Mouse (Mus musculus): ENCODE data around the gene Vps37c. TPM values are rescaled to one million over a fixed set of nuclear protein-coding genes. Genes with fewer than 3 reads are reported as not detected.

The Vps37c gene
- total RNA-seq, 2 experiments from 2014 or later, result 27.3 to 32.3 TPM

- intact Hi-C loops (cut with DNase I), result no loop called here
- DNase-seq (ENCODE audit: low spot score in 2 of 2), result no peak
These were observed 7.0 kb upstream of the Vps37c start for GRCm38 (mm10) chr19:10681571-10681970.

DNA sequence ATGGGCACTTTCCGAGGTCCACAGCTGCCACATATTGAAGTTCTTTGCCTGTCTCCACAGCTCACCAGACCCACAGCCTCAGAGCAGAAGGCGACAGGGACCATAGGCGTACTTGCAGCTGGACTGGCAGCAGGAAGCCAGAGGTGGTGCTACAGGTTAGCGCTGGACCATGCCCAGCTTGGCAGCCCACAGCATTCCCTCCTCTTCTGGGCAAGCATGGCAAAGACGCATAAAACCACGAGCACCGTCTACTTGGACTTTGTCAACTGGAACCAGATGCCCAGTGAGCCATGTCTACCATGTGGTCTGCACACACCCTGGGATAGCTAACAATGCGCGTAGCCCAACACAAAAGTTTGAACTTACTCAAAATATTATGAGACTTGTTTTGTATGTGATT lies 3.5 kb upstream of the Vps37c start:
- DNase-seq (ENCODE audit: low spot score in 2 of 2), result no peak
- intact Hi-C loops (cut with DNase I), result no loop called here

GRCm38 (mm10) chr19:10685727-10686126 lies 2.8 kb upstream of the Vps37c start:
- DNase-seq (ENCODE audit: low spot score in 2 of 2), result no peak
- intact Hi-C loops (cut with DNase I), result no loop called here

GRCm38 (mm10) chr19:10689470-10690166 lies 1.1 kb downstream of the Vps37c start:
- intact Hi-C loops (cut with DNase I), result loop anchor here (1.0 kb wide), 1 partner anchor 20 kb away; no protein-coding TSS in a partner anchor
- no peak for DNase-seq (ENCODE audit: low spot score in 2 of 2)

DNA sequence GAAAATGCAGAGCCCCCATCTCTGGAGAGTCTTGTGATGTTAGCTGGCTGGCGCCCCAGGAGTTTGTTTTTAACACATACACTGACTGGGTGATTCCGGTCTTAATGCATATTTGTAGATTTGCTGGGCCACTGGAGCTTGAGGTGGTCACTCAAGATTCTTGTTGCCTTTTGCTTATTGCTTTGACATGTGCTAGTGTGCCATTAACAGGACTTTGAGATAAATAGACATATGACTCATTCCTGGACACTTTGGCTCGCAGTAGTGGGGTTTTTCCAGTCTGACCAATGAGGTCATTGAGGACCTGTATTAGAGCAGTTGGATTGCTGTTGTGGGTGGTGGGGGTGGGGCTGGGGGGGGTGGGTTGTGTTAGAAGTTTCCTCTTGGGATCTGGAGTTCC lies 1.8 kb downstream of the Vps37c start:
- DNase-seq (ENCODE audit: low spot score in 2 of 2), result no peak
- intact Hi-C loops (cut with DNase I), result no loop called here

DNA sequence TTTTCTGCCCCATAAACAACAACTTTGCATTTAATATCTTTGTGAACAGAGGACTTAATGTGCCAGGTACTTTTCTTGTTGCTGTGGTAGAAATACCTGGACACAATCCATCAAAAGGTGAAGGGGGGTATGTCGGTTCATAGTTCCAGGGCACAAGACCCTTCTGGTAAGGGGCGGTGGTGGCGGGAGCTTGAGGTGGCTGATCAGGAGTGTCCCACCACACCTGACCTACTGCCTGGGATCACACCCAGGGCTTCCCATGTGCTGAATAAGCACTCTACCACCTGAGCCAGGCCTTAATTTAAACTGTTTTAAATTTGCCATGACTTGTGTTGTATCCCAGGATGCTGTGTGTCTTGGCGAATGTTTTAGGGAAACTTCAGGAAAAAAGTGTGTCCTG lies 2.6 kb downstream of the Vps37c start:
- intact Hi-C loops (cut with DNase I), result no loop called here
- DNase-seq (ENCODE audit: low spot score in 2 of 2), result no peak

- intact Hi-C loops (cut with DNase I), result no loop called here
- no peak for DNase-seq (ENCODE audit: low spot score in 2 of 2)
These were observed 3.1 kb downstream of the Vps37c start for GRCm38 (mm10) chr19:10691660-10692059.

GRCm38 (mm10) chr19:10692361-10692760 lies 3.8 kb downstream of the Vps37c start:
- DNase-seq (ENCODE audit: low spot score in 2 of 2), result no peak
- intact Hi-C loops (cut with DNase I), result no loop called here

- no peak for DNase-seq (ENCODE audit: low spot score in 2 of 2)
- intact Hi-C loops (cut with DNase I), result no loop called here
These were observed 5.6 kb downstream of the Vps37c start for GRCm38 (mm10) chr19:10693926-10694682.

- DNase-seq (ENCODE audit: low spot score in 2 of 2), result no peak
These were observed 7.3 kb downstream of the Vps37c start for GRCm38 (mm10) chr19:10695801-10696200.

GRCm38 (mm10) chr19:10698131-10698991 lies 9.8 kb downstream of the Vps37c start:
- intact Hi-C loops (cut with DNase I), result no loop called here
- DNase-seq (ENCODE audit: low spot score in 2 of 2), result no peak

More at GRCm38 (mm10) chr19:10695801-10696200, 7.3 kb downstream of the Vps37c start:
- intact Hi-C loops (cut with DNase I), result no loop called here

DNA sequence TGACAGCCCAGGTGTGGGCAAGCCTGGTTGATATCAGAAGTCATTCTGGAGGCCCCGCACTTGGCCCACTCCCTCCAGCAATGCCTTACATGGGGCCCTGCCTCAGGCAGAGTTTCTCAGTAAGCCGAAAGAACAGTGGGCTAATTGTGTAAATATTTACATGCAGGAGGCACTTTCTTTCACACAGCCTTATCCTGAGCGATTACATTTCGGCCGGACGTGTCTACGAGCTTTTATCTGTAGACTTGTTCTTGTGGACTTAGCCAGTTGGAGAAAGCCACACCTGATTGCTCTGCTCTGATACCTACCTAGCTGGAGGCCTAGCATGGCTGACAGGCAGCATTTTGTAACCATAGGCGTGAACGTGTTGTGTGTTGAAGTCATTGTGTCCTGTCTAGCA lies 11.3 kb downstream of the Vps37c start:
- intact Hi-C loops (cut with DNase I), result no loop called here

DNA sequence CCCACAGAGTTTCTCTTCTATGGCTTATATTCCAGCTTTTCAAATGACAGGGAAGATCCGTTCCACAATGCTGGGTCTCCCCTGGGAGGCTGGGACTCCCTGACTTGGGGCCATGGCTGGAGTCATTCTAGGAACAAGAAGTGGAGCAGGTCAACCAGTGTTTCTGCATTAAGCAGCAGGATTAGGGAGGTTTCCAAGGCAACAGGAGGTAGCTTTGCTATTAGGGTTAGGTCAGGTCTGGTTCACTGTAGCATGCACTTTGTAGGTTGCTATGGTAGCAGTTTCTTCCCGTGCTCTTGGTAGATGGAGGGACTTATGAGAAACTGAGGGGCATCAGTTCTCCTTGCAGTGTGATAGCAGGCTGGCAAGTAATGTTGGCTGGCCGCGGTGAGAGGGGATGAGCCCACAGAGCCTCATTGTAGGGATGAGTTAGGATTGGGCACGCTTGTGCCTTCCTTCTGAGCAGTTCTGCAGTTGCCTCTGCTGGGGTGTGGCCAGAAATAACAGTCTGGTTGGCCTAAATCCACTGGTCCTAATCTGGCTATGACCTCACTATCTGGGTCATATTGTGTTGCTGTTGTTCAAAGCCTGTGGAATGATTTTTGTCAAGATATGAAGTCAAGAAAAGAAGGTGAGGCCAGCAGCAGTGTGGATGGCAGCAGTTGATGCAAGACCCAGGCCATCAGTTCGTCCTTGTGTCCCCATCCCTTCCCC lies 12.6 kb downstream of the Vps37c start:
- intact Hi-C loops (cut with DNase I), result no loop called here
- DNase-seq (ENCODE audit: low spot score in 2 of 2), result no peak

More for the DNA sequence above, 11.3 kb downstream of the Vps37c start:
- no peak for DNase-seq (ENCODE audit: low spot score in 2 of 2)

DNA sequence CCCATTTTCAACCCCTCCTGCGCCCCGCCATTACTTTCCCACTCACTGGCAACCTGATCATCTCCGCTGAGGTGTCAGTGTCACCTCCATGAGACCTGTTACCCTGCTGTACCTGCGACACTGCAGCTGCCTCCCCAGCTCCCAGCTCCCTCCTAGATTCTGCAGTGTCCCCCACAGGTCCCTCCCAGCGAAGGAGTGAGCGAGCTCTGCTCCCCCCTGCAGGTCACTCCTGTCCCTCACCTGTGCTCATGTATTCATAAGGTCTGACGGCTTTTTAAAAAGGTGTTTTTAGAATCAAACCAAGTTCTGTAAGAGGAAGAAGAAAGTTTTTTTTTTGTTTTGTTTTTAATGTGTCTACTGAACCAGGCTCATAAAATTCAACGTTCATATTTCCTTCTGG lies 13.6 kb downstream of the Vps37c start:
- no peak for DNase-seq (ENCODE audit: low spot score in 2 of 2)
- intact Hi-C loops (cut with DNase I), result no loop called here

GRCm38 (mm10) chr19:10703470-10703869 lies 14.9 kb downstream of the Vps37c start:
- DNase-seq (ENCODE audit: low spot score in 2 of 2), result no peak
- intact Hi-C loops (cut with DNase I), result no loop called here

DNA sequence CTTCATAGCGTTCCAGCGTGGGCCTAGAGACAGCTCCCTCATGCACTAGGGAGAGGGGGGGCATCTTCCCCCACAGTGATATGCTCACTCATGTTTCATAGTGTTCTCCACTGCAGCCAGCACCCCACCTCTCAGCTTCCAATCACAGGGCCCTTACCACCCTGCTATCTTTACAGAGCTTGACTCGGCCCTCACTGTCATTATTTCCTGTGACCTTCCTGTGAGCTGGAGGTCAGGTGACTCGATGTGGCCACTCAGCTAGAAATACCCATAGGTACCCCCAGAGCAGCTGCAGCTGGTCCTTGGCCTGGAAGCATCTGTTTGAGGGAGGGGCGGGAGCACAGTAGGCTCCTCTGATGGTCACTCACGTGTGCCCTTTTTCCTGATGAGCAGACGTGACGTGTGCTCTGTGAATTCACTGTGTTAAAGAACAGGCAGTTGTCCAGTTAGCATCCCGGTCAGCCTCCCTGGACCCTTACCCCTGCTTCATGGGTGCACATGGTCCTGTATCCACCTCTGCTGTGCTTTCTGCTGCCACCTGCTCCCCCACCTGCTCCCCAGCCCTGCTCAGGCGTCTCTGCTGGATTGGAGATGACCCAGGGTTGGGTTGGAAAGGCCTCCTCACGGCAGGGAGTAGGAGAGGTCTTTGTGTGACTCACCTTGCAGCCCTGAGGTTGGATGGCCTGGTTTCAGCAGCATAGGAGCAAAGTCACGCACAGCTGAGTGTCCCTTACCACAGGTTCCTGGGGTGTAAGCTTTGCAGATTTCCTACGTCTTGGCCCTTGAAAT lies 18.7 kb downstream of the Vps37c start:
- intact Hi-C loops (cut with DNase I), result no loop called here
- no peak for DNase-seq (ENCODE audit: low spot score in 2 of 2)

DNA sequence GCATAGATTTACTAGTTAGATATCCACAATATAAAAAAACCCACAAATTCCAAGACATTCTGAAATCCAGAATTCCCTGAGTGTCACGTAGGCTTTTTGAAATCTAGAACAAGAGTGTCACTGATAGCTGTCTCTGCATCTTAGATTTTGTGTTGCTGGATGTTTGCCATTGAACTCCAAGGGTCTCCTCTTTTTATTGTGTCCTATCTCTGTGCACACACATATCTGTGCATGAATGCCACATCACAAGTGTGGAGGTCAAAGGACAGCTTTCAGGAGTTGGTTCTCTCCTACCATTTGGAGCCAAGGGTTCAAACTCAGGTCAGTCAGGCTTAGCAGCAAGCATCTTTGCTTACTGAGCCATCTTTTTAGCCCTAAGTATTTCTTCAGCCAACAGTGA lies 19.3 kb downstream of the Vps37c start:
- intact Hi-C loops (cut with DNase I), result no loop called here
- no peak for DNase-seq (ENCODE audit: low spot score in 2 of 2)

DNA sequence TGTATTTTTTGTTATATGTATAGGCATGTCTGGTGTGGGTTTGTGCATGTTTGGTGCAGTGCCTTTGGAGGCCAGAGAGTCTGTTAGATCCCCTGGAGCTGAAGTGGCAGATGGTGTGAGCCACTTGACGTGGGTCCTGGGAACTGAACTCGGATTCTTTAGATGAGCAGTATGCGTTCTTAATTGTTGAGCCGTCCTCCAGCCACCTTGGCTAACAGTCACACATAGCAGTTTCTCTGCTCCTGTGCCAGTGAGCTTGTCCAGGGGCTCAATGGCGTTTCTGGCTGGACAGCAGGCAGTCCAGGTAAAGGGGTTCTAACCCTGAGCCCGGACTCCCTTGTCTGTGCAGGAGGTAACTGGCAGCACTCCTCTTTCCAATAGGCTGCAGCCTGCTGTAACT lies 20.4 kb downstream of the Vps37c start:
- no peak for DNase-seq (ENCODE audit: low spot score in 2 of 2)
- intact Hi-C loops (cut with DNase I), result loop anchor here (1.0 kb wide), 2 partner anchors 20 to 31 kb away; partner anchors contain the start of gene Pga5

Data from left cerebral cortex, postnatal 25 days (tissue).